Mouse (Mus musculus) bone marrow, adult 2 months (tissue): ENCODE measurements around the gene Gchfr. TPM values are rescaled to one million over a fixed set of nuclear protein-coding genes. Genes with fewer than 3 reads are reported as not detected.
A peak's percentile ranks its signal among the peaks of the same experiment; 100 is the strongest.

Source experiments
- H3K27ac ChIP-seq: fragments of 200-500 bp; 2 replicates; pipeline ENCODE4 v1.5.1; 2012; ENCODE audit warnings: low read depth, mild to moderate bottlenecking, control low read depth, inconsistent platforms, low read length; ENCODE audit not compliant: control insufficient read depth, poor library complexity, insufficient read depth
- H3K4me1 ChIP-seq: fragments of 200-500 bp; 2 replicates; pipeline ENCODE4 v1.6.1; 2011; ENCODE audit warnings: low read length; ENCODE audit not compliant: control insufficient read depth, insufficient read depth
- H3K4me3 ChIP-seq: fragments of 200-500 bp; replicated peaks from 2 replicates; pipeline ENCODE3; 2011; ENCODE audit warnings: mild to moderate bottlenecking, low read depth, low read length, control low read depth; ENCODE audit not compliant: control insufficient read depth
- CTCF ChIP-seq: fragments of 200-500 bp; IDR thresholded peaks from 2 replicates; pipeline ENCODE4 v1.5.1; 2011; ENCODE audit warnings: low read length, control low read depth; ENCODE audit not compliant: control insufficient read depth, insufficient read depth
- POLR2A ChIP-seq: fragments of 200-500 bp; IDR thresholded peaks from 2 replicates; pipeline ENCODE4 v1.6.1; 2011; ENCODE audit warnings: low read depth, mild to moderate bottlenecking, control low read depth, low read length, borderline replicate concordance; ENCODE audit not compliant: control insufficient read depth
- WGBS: fragments of 180-500 bp; shearing (Covaris S2); methylation state at CpG from one replicate; pipeline ENCODE4 v1.1.7; 2018; 5-methylcytosine and 5-hydroxymethylcytosine counted together
- polyA plus RNA-seq: library from polyadenylated mRNA; stranded (reverse); fragments of >200 nt; gene quantifications from 2 replicates; pipeline ENCODE4 v1.2.4, GENCODE M21; 2011; ENCODE audit warnings: low replicate concordance; ENCODE audit not compliant: missing spikeins, insufficient read depth, insufficient read length

Gchfr gene
- polyA plus RNA-seq, 1 experiment: 4.0 TPM

GRCm38 (mm10) chr2:119177384-119177939, 9.9 kb downstream of the Gchfr start:
- Histone ChIP-seq H3K4me1 (no peaks in the 10 kb centered on the region), H3K4me3 (no peak overlapping the region), H3K27ac (no peak overlapping the region)
- no peak for TF ChIP-seq CTCF
- TF ChIP-seq POLR2A: no peak
- 67% methylated on average over 5 of the region's 5 CpGs for WGBS

- WGBS: 88% methylated on average over 7 of the region's 7 CpGs
- Histone ChIP-seq H3K27ac (no peak overlapping the region), H3K4me1 (no peaks in the 10 kb centered on the region), H3K4me3 (no peak overlapping the region)
- TF ChIP-seq POLR2A (no peak), CTCF (no peak)
Measured at GRCm38 (mm10) chr2:119182914-119183313, 15.3 kb downstream of the Gchfr start.

- Histone ChIP-seq H3K4me1 (peaks cover 1% of the 10 kb centered on the region; the same call in 1 of the 2 replicates), H3K27ac (peak overlapping the region; percentile 1; the same call in 1 of the 2 replicates), H3K4me3 (peak overlapping the region; percentile 49)
- 3% methylated on average over 15 of the region's 15 CpGs for WGBS
- TF ChIP-seq POLR2A (no peak; the same call in 1 of the 2 replicates), CTCF (peak; percentile 96)
Measured at GRCm38 (mm10) chr2:119189029-119189710, 21.6 kb downstream of the Gchfr start.

GRCm38 (mm10) chr2:119190969-119191368, 23.4 kb downstream of the Gchfr start:
- Histone ChIP-seq H3K4me3 (no peak overlapping the region), H3K27ac (no peak overlapping the region), H3K4me1 (peaks cover 1% of the 10 kb centered on the region; the same call in 1 of the 2 replicates)
- 86% methylated on average over 5 of the region's 5 CpGs for WGBS
- TF ChIP-seq CTCF (no peak), POLR2A (no peak)

GRCm38 (mm10) chr2:119194140-119194539, 26.6 kb downstream of the Gchfr start:
- 95% methylated on average over 5 of the region's 5 CpGs for WGBS
- Histone ChIP-seq H3K4me1 (no peaks in the 10 kb centered on the region), H3K27ac (no peak overlapping the region), H3K4me3 (no peak overlapping the region)
- TF ChIP-seq CTCF (no peak), POLR2A (no peak)

- H3K27ac ChIP-seq: no peak overlapping the region
- H3K4me3 ChIP-seq: no peak overlapping the region
- H3K4me1 ChIP-seq: no peaks in the 10 kb centered on the region
- WGBS: 77% methylated on average over 4 of the region's 4 CpGs
- no peak for TF ChIP-seq CTCF
- no peak for TF ChIP-seq POLR2A
Measured at GRCm38 (mm10) chr2:119196316-119197108, 28.9 kb downstream of the Gchfr start.

GRCm38 (mm10) chr2:119197493-119197892, 29.9 kb downstream of the Gchfr start:
- Histone ChIP-seq H3K27ac (no peak overlapping the region), H3K4me3 (no peak overlapping the region), H3K4me1 (no peaks in the 10 kb centered on the region)
- no peak for TF ChIP-seq POLR2A
- no peak for TF ChIP-seq CTCF
- 84% methylated on average over 1 of the region's 1 CpGs for WGBS

GRCm38 (mm10) chr2:119198049-119198448, 30.5 kb downstream of the Gchfr start:
- 81% methylated on average over 1 of the region's 1 CpGs for WGBS
- peaks cover 2% of the 10 kb centered on the region; the same call in 1 of the 2 replicates for H3K4me1 ChIP-seq
- H3K27ac ChIP-seq: no peak overlapping the region
- no peak for TF ChIP-seq CTCF
- TF ChIP-seq POLR2A: no peak
- no peak overlapping the region for H3K4me3 ChIP-seq
